Mouse (Mus musculus) gastrocnemius, adult 2 months (tissue): ENCODE data around the gene Naglu. TPM values are rescaled to one million over a fixed set of nuclear protein-coding genes. Genes with fewer than 3 reads are reported as not detected.
"Not testable (repeated sequence)": the region's sequence is repeated elsewhere in the genome, so short reads cannot be mapped to it uniquely, and the experiment has no call there.

Experiments used
- DNase-seq: peaks from one replicate; pipeline ENCODE4 v3.0.0; 2022
- H3K27ac ChIP-seq: fragments of 200-600 bp; 2 replicates; pipeline ENCODE4 v1.8.1; 2022; ENCODE audit warnings: mild to moderate bottlenecking
- H3K4me3 ChIP-seq: fragments of 200-600 bp; 2 replicates; pipeline ENCODE4 v1.8.1; 2022; ENCODE audit warnings: mild to moderate bottlenecking, moderate library complexity
- CTCF ChIP-seq: fragments of 200-600 bp; IDR thresholded peaks from 2 replicates; pipeline ENCODE4 v1.8.1; 2022; ENCODE audit warnings: antibody characterized with exemption, mild to moderate bottlenecking, moderate library complexity
- intact Hi-C: fragments of 180-260 bp; cut with DNase I; formaldehyde crosslinking; loops from one replicate; pipeline ENCODE4 v1.15.1; 2025
- microRNA-seq: library from miRNA; unstranded; fragments of <30 nt; microRNA quantifications from one replicate; pipeline ENCODE4 v1.2.0, GENCODE M21; 2021
- total RNA-seq, 2 experiments: library from RNA; stranded (reverse); gene quantifications; 2 replicates each; pipeline ENCODE4 v1.2.3; 2021

The Naglu gene
- total RNA-seq, 2 experiments from 2014 or later, result 3.3 to 4.1 TPM

DNA sequence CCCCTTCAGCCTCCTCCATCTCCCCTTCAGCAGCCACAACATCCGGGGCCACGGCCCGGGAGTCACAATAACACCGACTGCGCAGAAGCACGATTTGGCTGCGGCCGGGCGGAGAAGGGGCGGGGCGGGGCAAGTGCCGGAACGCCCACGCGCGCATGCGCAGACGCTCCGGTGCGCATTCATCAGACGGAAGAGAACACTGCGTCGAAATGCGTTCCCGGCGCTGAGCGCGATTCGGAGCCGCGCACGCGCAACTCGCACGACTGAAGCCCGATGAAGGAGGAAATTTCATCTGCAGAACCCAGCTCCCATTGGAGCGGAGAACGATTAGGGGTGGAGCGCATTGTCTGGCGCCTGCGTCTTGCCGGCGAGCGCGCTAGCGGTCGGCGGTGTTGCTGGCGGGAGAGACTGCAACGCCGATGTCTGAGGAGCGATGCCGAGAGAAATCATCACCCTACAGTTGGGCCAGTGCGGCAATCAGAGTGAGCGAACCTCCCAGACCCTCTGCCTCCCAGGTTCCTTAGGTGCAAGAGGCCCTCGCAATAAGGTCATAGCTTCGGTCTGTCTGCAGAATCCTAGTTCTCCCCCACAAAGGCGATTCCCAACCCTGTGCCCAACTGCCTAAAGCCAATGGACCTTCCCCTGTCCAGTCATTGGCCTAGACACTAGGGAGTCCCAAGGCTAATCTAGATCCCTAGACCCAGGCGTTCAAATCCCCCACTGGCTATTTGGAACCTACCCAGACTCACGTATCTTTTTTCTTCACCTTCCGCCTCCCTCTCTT is 50.1 kb downstream of the Naglu start, which contains the start of the genes Retreg3 and Tubg1:
Gene Retreg3 (minus strand): TSS at position 133 of the 784 bp plus-strand sequence.
Gene Tubg1 (plus strand): TSS at position 178 of the 784 bp plus-strand sequence.
- TF ChIP-seq CTCF, result no peak
- intact Hi-C loops, result loop anchor here (2.0 kb wide), 1 partner anchor 53 kb away; no protein-coding TSS in a partner anchor
- H3K27ac ChIP-seq, result peak within 1 kb of the TSS; percentile 91
- peak within 1 kb of the TSS; percentile 99 for H3K4me3 ChIP-seq
- DNase-seq, result peak; percentile 99

DNA sequence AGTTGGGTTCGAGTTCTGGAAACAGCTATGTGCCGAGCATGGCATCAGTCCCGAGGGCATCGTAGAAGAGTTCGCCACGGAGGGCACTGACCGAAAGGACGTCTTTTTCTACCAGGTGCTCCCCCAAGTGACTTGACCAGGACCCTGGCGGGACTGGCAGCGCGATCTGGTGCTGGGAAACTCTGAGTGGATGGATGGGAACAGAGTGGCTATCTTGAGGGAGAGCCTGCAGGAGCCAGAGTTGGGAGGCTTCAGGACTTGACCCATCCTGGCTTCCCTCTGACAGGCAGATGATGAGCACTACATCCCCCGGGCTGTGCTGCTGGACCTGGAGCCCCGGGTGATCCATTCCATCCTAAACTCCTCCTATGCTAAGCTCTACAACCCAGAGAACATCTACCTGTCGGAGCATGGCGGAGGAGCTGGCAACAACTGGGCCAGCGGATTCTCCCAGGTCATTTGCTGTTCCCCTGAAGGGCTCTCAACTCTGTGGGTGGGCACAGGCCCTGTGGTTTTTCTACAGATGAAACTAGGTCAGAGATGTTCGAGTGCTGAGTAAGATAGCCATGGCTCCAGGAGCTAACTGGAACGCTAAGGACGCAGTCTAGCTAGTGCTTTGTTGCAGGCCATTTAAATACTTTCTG is 50.9 kb downstream of the Naglu start:
- DNase-seq, result no peak
- intact Hi-C loops, result no loop called here

DNA sequence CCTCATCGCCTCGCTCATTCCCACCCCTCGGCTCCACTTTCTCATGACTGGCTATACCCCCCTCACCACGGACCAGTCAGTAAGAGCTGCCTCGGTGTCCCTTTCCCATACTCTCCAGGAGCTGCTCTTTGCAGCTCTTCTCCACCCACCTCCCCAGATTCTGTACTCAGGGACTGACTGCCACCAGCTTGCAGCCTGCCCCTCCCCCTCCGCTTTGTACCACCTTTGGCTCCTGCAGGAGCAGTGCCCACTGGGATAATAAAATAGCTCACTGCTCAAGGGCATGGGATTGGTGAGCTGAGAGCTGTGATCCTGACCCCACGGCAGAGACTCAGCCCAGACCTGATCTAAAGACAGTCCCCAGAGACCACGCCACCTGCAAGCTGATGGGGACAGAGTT is 54.7 kb downstream of the Naglu start:
- DNase-seq, H3K4me3 ChIP-seq, H3K27ac ChIP-seq, intact Hi-C loops: not testable (repeated sequence)

More for the DNA sequence above, 50.9 kb downstream of the Naglu start:
- TF ChIP-seq CTCF, result no peak
- Histone ChIP-seq H3K27ac (peak overlapping the region; percentile 91), H3K4me3 (peak overlapping the region; percentile 99)

DNA sequence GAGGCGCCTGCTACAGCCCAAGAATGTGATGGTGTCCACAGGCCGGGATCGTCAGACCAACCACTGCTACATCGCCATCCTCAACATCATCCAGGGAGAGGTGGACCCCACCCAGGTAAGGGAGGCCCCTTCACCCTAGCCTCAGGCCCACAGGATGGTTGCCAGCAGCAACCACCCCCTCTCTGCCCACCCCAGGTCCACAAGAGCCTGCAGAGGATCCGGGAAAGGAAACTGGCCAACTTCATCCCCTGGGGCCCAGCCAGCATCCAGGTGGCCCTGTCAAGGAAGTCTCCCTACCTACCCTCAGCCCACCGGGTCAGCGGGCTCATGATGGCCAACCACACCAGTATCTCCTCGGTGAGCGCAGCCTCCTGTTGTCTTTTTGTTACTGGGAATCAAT is 55.2 kb downstream of the Naglu start:
- intact Hi-C loops, DNase-seq: not testable (repeated sequence)

GRCm38 (mm10) chr11:101127075-101127474 is 57.3 kb downstream of the Naglu start:
- intact Hi-C loops, result no loop called here
- DNase-seq, result peak; percentile 44
- Histone ChIP-seq H3K27ac (0 out of 2 replicates have a peak overlapping the region, but pooled peaks have one; percentile 8), H3K4me3 (no peak overlapping the region)
- peak; percentile 29; the same call in 1 of the 2 replicates for TF ChIP-seq CTCF

More for the DNA sequence above, 55.2 kb downstream of the Naglu start:
- not testable (repeated sequence) for H3K4me3 ChIP-seq, H3K27ac ChIP-seq

Small RNA genes within 50 kb of the gene (microRNA-seq; reads per million reads assigned to microRNA genes)
- gene Mir6928, result not detected

Other genes starting within 250 kb of the Naglu start
- 100 to 1,000 TPM; 139 to 145 TPM for gene Stat5b, start 219.3 kb upstream of the Naglu start, total RNA-seq
- gene Stat5a, start 210.7 kb upstream of the Naglu start, total RNA-seq, result 10 to 100 TPM; 11.7 to 15.8 TPM
- 10 to 100 TPM; 40.6 to 44.2 TPM for gene Stat3, start 130.5 kb upstream of the Naglu start, total RNA-seq
- gene Cavin1, start 99.1 kb upstream of the Naglu start, total RNA-seq, result 100 to 1,000 TPM; 133 to 149 TPM
- 10 to 100 TPM; 59.6 to 65.2 TPM for gene Atp6v0a1, start 60.6 kb upstream of the Naglu start, total RNA-seq
- gene Hsd17b1, start 8.4 kb downstream of the Naglu start, total RNA-seq, result under 1 TPM in 1 of 2 experiments, not detected in 1; 0.18 TPM
- 1 to 10 TPM; 7.1 to 9.8 TPM for gene Coasy, start 12.6 kb downstream of the Naglu start, total RNA-seq
- gene Mlx, start 17.3 kb downstream of the Naglu start, total RNA-seq, result 10 to 100 TPM; 12.5 to 14.4 TPM
- gene Psmc3ip, start 25.4 kb downstream of the Naglu start, total RNA-seq, result 1 to 10 TPM; 1.5 to 2.2 TPM
- gene Retreg3, start 49.9 kb downstream of the Naglu start, total RNA-seq, result 10 to 100 TPM; 30.3 to 31.1 TPM
- gene Tubg1, start 49.9 kb downstream of the Naglu start, total RNA-seq, result 10 to 100 TPM; 22.0 to 30.2 TPM
- 1 to 10 TPM; 2.4 to 3.6 TPM for gene Tubg2, start 85.9 kb downstream of the Naglu start, total RNA-seq
- 1 to 10 TPM; 1.2 to 1.6 TPM for gene Cntnap1, start 100.5 kb downstream of the Naglu start, total RNA-seq
- 10 to 100 TPM; 20.7 to 35.3 TPM for gene Plekhh3, start 101.3 kb downstream of the Naglu start, total RNA-seq
- gene Ccr10, start 105.4 kb downstream of the Naglu start, total RNA-seq, result not detected
- 10 to 100 TPM; 25.9 to 26.3 TPM for gene Ezh1, start 156.5 kb downstream of the Naglu start, total RNA-seq
- gene Ramp2, start 176.0 kb downstream of the Naglu start, total RNA-seq, result 10 to 100 TPM; 34.8 to 37.0 TPM
- gene Vps25, start 183.7 kb downstream of the Naglu start, total RNA-seq, result 10 to 100 TPM; 40.2 to 53.4 TPM
- gene Wnk4, start 190.6 kb downstream of the Naglu start, total RNA-seq, result under 1 TPM; 0.08 to 0.22 TPM
- gene Cntd1, start 209.0 kb downstream of the Naglu start, total RNA-seq, result under 1 TPM; 0.20 to 0.36 TPM
- 10 to 100 TPM; 63.0 to 87.7 TPM for gene Coa3, start 209.1 kb downstream of the Naglu start, total RNA-seq
- gene Becn1, start 232.3 kb downstream of the Naglu start, total RNA-seq, result 10 to 100 TPM; 79.6 to 85.8 TPM
- 10 to 100 TPM; 70.0 to 71.6 TPM for gene Psme3, start 246.2 kb downstream of the Naglu start, total RNA-seq